Mouse (Mus musculus) layer of hippocampus, postnatal 14 days (tissue): Measurements from ENCODE around the gene Nipsnap2. TPM values are rescaled to one million over a fixed set of nuclear protein-coding genes. Genes with fewer than 3 reads are reported as not detected.
A peak's percentile ranks its signal among the peaks of the same experiment; 100 is the strongest.
"Not testable (repeated sequence)": the region's sequence is repeated elsewhere in the genome, so short reads cannot be mapped to it uniquely, and the experiment has no call there.

ENCODE experiments used
- DNase-seq, 2 experiments: peaks; one replicate each; pipeline ENCODE4 v3.0.0; 2021 to 2022; ENCODE audit warnings: low spot score in 2 of 2, mixed read lengths in 1 of 2
- long read RNA-seq, 2 experiments: library from polyadenylated mRNA; stranded (forward); transcript quantifications; one replicate each; pipeline ENCODE4 v2.0.0; 2021
- total RNA-seq, 2 experiments: library from RNA; stranded (reverse); gene quantifications; 2 replicates each; pipeline ENCODE4 v1.2.3; 2021

Nipsnap2 gene
- 10 to 100 TPM; 81.8 to 88.3 TPM for total RNA-seq
- long read RNA-seq, experiment 1, transcript Nipsnap2-201 (10 exons, 2,112 nt): major isoform, 138 of 147 reads
- long read RNA-seq, experiment 1, partial matches to known transcripts: 2 of 147 reads
- long read RNA-seq, experiment 1, other reads (novel, unspliced or antisense): 7 of 147 reads
- long read RNA-seq, experiment 2, transcript Nipsnap2-201 (10 exons, 2,112 nt): major isoform, 187 of 198 reads
- long read RNA-seq, experiment 2, partial matches to known transcripts: 4 of 198 reads
- long read RNA-seq, experiment 2, other reads (novel, unspliced or antisense): 5 of 198 reads

DNA sequence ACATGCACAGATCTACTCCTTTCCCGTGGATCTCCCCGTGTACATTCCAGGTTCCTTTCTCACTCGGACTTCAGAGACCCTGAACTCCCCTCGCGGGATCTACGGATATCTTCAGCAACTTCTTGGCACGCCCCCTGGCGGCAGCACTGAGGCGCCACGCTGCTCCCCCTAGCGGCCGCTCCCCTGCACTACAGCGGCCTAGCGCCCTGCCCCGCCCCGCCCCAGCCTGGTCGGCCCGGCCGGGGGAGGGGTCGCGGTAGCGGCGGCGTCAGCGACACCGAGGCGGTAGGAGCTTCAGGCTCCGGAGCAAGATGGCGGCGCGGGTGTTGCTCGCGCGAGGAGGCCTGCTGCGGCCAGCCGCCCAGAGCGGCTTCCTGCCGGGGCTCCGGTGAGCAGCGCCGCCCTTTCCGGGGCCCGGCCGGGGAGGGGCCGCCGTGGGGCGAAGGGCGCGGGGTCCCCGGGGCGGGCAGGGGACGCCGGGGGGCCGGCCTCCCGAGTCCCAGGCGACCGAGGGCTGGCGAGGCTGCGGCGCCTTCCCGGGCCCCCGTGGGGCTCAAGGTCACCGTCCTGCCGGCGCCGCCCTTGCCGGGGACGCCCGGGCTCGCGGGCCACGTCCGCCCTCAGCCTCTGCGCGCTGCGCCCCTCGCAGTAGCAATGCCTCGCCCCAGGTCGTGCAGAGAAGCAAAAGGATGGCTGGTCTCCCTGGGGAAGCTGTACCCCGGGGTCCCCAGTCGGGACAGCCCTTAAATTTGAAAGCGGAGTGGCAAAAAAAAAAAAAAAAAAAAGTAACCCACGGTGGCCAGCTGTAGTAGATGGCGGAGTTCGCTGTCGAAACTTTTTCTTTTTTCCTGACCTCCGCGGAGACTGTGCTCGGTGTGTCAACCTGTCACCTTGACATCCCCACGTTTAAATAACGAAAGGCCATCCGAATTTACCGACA lies at the start of gene Nipsnap2:
Nipsnap2 (plus strand) TSS at position 230 of the 940 bp plus-strand sequence.
- peak; percentile 91 to 95 for DNase-seq

DNA sequence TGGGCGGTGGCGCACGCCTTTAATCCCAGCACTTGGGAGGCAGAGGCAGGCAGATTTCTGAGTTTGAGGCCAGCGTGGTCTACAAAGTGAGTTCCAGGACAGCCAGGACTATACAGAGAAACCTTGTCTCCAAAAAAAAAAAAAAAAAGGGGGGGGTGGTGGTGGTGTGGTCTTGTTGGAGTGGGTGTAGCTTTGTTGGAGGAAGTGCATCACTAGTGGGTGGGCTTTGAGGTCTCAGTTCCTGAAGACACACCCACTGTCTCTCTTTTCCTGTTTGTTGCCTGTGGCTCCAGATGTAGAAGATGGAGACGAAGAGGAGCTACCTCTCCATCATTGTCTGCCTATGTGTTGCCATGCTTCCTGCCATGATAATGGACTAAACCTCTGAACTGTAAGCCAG lies 39.7 kb upstream of the Nipsnap2 start:
- not testable (repeated sequence) for DNase-seq

DNA sequence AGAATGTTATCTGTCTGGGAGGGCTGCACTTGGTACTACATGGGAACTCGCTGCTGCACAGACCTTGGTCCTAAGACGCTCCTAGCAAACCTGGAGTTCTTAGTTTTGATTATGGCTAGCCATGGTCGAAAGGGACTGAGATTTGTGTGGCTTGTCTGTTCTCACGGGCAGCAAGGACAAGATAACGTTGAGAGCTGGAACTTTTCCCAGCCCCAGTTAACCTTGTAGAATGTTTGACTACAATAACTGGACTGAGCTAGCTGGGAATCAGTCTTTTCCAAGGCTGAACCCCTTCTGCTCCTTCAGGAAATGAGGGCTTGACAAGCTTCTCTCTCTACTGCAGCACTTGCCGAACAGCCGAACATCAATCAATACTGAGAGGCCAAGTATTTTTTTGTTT lies 37.2 kb upstream of the Nipsnap2 start:
- DNase-seq: no peak

DNA sequence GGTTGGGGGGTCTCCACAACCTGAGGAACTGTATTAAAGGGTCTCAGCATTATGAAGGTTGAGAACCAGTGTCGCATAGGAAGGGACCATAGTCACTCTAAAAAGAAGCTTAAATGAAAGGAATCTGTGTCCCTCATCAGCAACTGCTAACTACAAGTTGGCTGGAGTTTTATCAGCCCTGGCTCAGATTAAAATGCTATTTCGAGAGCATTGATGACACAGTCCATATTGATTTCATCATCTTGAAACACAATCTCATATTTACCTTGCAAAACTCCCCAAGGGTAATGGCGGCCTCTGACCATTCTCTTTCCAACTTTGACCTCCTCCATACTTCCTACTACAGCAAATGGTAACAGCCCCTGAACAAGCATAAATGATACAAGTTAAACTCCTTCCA lies 34.3 kb upstream of the Nipsnap2 start:
- DNase-seq: no peak

DNA sequence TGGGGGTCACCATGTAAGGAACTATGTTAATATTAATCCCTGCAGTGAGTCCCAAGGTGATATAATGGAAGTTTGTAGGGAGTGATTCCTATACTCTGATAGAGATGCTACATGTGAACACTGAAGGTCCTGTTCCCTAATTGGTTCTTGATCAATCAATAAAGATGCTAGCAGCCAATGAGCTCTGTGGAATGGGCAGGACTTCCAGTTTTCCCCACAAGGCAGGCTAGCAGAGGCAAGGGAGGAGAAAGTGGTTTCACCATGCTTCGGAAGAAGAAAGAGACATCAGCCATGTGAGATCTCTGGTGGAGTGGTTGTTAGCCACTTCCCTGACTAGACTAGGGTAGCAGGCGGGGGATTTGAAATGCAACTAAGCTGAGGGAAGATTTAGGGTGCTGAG lies 24.4 kb upstream of the Nipsnap2 start:
- no peak for DNase-seq

DNA sequence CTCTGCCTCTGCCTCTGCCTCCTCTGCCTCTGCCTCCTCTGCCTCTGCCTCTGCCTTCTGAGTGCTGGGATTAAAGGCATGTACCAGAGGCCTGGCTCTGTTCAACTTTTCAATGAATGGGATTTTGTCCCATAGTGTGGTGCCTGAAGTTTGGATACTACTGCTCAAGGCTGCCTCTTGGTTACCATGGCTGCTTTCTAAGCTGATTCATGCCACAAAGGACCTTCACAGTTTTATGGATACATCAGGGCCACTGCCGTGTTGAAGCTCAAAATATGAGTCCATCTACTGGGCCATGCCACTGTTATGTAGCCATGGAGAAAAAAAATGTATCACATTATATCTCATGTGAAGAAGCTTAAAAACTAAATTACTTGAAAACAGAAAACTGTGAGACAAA lies 23.2 kb upstream of the Nipsnap2 start:
- no peak for DNase-seq

DNA sequence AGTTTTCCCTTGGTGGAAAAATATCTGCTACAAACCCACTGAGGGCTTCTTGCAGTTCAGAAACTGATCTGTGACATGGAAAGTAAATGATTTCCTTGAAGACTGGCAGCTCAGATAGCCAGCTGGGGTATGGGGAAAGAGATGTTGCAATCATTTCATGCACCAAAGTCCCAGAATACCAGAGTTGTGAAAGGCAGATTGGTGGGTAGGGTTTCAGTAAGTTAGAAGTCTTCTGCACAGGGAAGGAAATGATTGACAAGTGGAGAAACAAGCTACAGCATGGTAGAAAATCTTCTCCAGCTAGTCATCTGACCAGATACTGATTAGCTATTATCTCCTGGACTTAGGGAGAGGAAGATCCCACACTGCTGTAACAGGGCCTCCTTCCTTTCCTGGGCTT lies 21.5 kb upstream of the Nipsnap2 start:
- no peak for DNase-seq

DNA sequence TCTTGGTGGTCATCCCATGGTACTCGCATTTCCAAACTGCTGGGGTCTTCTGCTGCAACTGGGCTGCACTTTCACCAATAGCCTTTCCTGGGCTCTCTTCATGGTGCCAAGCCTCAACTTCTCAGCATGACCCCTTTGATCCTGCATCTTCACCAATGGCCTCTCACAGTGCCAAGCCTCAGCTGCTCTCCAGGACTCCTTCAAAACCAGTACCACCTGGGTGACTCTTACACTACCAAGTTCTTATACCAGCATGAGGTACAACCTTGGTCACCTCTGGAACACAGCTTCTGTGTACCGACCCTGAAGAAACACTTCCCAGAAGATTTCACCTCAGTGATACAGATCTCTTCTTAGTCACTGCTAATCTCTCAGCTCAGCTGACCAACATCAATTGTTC lies 16.5 kb upstream of the Nipsnap2 start, which contains the start of gene Sept14:
Sept14 (minus strand) TSS at position 101 of the 400 bp plus-strand sequence.
- no peak for DNase-seq

DNA sequence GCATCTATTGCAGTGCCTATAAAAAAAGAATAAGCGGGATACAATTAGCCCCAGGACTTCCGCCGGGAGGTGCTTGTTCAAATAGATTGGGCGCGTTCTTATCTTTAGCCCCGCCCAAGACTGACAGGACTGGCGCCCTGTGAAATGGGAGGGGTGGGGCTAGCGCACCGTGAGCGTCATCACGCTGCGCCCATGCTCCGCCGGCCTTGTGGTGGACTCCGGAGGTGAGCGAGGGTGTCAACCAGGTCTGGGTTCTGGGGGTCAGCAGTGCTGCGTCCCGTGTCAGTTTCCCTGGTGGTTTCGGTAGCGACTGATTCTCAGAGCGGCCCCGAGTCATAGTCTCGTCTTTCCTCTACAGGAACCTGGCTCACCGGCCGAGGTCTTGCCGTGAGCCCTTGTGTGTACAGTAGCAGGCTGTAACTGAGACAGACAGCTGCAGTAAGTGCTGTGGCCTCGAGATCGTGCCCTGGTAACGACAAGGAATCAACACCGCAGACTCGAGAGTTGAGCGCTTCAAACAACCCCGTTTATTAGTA lies 9.5 kb upstream of the Nipsnap2 start, which contains the start of gene Mrps17:
Mrps17 (plus strand) TSS at position 172 of the 536 bp plus-strand sequence.
- DNase-seq: peak; percentile 84 to 95

DNA sequence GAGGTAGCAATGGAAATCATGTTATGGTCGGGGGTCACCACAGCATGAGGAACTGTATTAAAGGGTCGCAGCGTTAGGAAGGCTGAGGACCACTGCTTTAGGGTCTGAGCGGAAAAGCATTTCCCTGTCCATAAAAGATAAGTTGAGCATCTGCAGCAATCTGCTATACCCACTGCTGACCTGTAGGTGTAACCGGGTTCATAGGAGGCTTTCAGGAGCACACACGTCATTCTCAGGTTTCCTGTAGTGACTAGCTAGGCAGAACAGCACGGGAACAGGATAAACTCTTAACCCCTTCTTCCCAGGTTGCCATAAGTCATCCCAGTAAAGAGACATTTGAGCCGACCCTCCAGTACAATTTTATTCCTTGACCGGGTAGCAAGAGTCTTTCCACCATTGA lies 7.8 kb upstream of the Nipsnap2 start:
- DNase-seq: no peak

DNA sequence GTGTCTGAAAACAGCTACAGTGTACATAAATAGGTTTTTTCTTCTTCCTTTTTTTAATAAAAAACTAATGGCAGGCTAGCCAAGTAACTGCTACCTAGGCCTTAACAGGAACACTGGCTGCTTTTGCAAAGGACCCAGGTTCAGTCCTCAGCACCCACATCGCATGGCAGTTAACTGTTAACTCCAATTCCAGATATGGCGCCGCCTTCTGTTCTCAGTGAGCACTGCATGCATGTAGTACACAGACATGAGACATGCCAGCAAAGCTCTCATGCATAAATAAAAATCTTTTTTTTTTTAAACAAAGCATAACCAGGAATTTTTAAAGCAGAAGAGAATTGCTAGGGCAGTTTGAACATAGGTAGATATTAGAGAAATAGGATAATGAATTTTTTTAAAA lies 4.7 kb upstream of the Nipsnap2 start:
- DNase-seq: no peak

DNA sequence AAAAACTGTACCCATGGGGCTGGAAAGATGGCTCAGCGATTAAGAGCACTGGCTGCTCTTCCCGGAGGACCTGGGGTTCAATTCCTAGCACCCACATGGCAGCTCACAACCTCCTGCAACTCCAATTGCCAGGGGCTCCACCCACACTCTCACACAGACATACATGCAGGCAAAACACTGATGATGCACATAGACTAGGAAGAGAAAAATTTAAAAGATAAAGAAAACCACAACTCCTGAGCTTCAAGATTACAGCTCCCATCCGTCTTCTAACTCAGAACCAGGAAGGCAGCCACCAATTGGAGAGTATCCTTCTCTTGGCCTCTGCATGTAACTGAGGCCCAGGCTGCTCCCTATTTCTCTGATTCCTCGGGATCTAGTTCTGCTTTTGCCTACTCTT lies 595 bp upstream of the Nipsnap2 start:
- DNase-seq: no peak

DNA sequence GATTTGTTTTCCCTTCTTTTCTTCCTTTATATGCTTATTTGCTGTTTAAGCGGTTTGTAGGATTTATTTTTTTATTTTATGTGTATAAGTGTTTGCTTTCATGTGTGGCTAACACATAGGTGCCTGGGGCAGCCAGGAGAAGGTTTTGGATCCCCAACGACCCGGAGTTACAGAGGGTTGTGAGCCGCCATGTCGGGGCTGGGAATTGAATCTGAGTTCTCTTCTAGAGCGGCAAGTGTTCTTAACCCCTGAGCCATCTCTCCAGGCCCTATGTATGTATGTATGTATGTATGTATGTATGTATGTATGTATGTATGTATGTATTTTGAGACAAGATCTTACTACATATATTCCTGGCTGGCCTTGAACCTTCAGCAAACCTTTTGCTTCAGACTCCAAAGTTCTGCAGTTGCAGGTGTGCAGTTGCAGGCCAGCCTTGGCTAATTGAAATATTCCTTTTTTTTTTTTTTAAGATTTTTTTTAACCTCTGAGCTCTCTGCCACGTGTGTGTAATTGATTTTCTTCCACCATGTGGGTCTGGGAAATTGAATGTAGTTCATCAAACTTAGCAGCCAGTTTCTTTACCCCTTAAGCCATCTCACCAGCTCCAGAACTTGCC lies 1.0 kb downstream of the Nipsnap2 start:
- no peak for DNase-seq

DNA sequence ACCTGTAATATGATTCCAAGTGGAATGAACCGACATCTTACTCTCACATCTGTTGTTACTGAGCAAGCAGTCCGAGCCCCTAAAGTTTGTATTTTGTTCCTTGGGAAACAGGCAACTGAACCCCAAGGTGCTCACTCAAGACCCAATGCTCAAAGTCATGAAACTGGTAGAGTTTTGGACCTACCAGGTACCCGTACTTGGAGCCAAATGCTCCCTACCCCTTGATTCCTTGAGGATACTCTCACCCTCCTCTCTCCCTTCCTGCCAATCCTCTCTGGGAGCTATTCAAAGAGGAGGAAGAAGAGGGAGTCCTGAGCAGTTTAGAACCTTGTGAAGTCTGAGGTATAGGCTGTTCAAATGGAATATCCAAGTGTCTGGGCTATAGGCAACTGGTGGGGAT lies 1.9 kb downstream of the Nipsnap2 start:
- no peak for DNase-seq

DNA sequence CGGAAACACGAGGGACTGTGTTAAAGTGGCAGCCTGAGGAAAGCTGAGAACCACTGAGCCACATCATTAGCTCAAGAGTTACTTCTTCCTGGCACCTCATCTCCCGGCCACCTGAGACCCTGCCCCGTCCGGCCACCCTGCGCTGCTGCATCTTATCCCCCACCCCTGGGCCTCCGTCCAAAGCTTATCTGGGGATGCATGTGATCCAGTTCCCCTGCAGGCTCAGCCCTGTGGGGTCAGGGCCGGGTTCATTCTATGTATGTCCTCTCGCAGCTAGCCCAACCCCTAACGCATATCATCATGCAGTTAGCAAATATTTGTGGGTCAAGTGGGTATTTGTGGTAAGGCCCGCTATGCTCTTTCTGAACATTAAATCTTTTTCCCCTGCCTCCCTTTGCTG lies 4.4 kb downstream of the Nipsnap2 start:
- DNase-seq: no peak

DNA sequence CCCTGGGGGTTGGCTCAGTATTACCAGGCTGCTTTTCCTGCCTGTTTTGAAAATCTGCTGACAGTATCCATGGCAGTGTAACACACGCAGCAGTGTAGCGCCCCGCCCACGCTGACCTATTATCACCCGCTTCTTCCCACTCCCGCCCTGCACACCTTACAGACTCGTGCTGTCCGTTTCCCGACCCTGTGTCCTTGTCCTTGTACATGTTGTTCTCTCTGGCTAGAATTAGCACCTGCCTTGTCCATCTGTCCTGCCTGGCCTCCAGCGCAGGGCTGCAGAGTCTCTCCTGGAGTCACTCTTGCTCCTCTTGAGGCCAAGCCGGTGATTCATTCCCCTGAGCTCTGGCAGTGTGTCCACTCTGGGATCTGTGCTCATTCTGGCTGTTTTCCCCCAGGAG lies 5.5 kb downstream of the Nipsnap2 start:
- DNase-seq: no peak

DNA sequence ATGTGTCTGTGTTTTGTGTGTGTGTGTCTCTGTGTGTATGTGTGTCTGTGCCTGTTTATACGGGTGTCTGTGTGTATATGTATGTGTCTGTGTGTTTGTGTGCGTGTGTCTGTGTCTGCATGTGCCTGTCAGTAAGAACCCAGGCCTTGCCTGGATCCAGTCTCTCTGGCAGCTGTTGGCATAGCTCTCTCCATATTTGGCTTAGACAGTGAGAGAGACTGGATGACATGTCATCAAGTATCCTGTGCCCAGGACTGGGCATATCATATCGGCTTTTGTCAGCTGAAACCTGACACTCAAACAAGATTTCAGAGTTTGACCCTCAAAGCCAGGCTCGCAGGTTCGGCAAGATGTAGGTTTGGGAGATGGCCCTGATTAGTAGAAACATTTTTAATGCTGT lies 6.2 kb downstream of the Nipsnap2 start:
- no peak for DNase-seq

DNA sequence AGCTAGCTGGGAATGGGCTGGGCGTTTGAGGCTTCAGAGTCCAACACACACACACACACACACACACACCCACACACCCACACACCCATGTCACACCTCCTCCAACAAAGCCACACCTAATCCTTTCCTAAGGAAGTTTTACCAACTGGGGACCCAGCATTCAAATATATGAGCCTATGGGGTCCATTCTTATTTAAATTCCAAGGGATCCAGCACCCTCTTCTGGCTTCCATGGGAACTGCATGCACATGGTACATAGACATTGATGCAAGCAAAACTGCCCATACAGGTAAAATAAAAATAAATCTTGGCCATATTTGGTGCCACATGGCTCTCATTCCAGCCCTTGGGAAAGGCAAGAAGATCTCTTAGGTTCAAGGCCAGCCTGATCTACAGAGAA lies 16.1 kb downstream of the Nipsnap2 start:
- peak; percentile 18 to 34 for DNase-seq

DNA sequence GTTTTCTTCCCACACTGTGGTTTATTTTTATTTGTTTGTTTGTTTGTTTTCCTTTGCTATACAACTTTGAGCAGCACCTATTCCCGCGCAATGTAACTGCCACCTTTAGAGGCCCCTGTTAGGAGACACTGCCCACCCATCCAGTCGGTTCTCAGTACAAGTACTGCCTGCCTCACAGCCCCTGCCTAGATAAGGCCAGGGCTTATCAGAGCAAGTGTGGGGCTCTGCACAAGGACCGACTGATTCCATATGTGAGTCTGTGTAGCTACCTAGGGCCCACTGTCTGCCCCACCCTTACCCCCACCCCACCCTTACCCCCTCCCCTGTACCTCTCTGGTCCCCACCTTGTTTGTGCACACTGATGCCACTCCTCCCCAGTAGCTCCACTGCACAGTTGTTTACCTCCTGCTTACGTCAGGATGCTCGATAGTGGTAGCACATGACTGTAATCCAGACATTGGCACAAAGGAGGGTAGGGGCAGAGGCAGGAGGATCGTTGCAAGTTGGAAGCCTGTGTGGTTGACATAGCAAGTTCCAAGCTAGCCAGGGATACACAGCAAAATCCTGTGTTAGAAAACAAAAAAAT lies 18.1 kb downstream of the Nipsnap2 start:
- no peak for DNase-seq

DNA sequence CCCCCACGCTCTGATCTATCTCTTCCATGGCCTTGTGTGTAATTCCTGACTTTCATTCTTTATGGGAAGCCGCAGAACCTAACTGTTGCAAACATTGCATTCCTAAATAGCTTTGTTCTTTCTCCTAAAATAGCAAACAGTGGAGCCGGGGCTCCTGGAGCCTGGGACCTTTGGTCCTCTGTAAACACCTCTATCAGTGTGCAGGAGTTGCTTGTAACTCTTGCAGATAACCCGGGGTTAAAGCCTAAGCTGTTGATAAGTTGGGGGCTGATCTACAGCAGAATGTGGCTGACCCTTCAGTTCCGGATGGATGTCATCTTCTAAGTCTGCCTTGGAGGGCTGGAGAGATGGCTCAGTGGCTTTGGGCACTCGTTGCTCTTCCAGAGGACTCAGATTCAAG lies 19.2 kb downstream of the Nipsnap2 start:
- DNase-seq: no peak

DNA sequence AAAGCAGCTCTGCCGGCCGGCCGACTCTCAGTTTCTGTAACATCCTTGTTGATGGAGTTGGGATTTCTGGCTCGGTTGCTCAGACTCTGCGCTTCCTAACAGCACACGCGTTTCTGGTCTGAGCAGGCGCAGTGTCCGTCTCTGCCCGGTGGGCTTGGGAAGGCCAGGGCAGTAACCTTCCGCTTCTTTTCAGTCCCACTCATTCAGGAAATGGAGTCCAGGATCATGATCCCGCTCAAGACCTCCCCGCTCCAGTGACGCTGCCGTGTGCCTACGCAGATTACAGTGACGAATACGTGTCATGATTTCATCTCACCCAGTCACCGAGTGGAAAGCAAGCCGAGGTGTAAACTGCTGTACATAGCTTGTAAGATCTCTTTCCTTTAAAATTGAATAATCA lies 32.0 kb downstream of the Nipsnap2 start:
- no peak for DNase-seq
